Mouse (Mus musculus) stomach, adult 2 months (tissue): Measurements from ENCODE around the gene 9230102O04Rik. TPM values are rescaled to one million over a fixed set of nuclear protein-coding genes. Genes with fewer than 3 reads are reported as not detected.

Experiments used
- polyA plus RNA-seq: library from polyadenylated mRNA; depleted of rRNA; stranded (reverse); fragments of >200 nt; gene quantifications from 2 replicates; pipeline ENCODE4 v1.2.3, GENCODE M21; 2012; rRNA removed

9230102O04Rik gene
- not detected in 2 replicates for polyA plus RNA-seq

DNA sequence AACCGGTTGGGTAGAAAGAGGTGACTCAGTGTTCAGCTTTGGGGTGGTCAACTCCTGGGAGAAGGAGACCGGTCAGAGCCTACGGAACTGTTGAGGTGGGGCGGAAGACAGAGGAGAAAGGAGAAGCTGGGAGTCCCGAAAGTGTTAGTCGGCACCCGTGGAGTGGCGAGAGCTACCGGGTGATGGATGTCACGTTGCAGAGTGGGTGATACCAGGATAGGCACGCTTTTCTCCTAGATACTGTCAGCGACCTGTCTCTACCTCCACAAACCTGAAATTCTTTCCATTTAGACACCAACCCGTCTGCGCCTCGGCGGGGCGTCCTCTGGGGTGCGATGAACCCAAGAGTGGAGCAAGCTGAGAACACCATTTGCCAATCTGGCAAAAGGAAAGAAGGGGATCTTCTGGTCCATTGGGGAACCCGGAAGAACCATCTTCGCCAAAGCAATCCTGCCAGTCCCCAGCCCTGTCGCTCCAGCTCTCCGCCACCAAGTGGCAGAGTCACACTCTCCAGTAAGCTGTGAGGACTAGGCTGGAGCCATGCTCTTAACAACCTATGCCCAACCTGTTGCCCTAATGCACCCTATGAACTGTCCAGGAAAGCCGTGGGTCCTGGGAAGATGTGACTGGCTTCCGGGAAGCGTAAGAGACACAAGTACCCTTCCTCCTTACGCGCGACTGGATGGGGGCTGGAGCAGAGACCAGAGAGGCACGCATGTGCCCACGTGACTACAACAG lies at the start of gene 9230102O04Rik:
9230102O04Rik (minus strand) TSS at position 628 of the 738 bp plus-strand sequence.

GRCm38 (mm10) chr2:9889651-9890183 lies 377 bp upstream of the 9230102O04Rik start, which contains the start of gene Gata3:
Gata3 (minus strand) TSS chr2:9890034.

DNA sequence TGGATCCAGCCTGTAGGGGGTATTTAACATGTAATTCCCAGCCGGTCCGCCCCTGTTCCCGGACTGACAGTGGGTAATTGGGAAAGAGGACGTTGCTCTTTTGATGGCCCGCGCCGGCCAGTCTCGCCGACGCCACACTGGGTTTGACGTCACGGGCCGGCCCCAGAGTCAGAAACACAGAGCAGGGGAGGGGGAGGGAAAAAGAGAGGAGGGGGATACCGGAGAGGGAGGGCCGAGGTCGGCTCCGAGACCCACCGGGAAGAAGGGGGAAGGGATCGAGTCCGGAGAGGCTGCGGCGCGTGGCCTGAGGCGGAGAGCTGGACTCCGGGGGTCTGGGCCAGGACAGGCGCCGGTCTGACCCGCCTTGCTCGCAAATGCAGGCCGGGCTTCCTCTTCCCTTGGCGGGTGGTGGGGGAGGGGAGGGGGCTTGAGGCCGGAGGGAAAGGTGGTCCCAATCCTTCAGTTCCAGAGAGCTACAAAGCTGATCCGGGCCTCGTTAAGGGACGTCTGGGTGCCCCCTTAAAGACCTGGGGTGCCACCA lies 8.2 kb downstream of the 9230102O04Rik start, which contains the start of gene 4930412O13Rik:
4930412O13Rik (plus strand) TSS at position 202 of the 541 bp plus-strand sequence.

Other genes with a start within 250 kb of the 9230102O04Rik start
- not detected in 2 replicates for gene 4930412O13Rik, start 8.3 kb downstream of the 9230102O04Rik start, polyA plus RNA-seq
- gene Gata3, start 494 bp upstream of the 9230102O04Rik start, polyA plus RNA-seq, result 1.4 and 2.6 TPM in 2 replicates
- 1.9 and 4.0 TPM in 2 replicates for gene Taf3, start 159.1 kb upstream of the 9230102O04Rik start, polyA plus RNA-seq
- gene Atp5c1, start 191.0 kb upstream of the 9230102O04Rik start, polyA plus RNA-seq, result 133 and 139 TPM in 2 replicates
- 0.17 and 0.53 TPM in 2 replicates for gene Kin, start 191.1 kb upstream of the 9230102O04Rik start, polyA plus RNA-seq
- 1.1 and 1.5 TPM in 2 replicates for gene Itih2, start 241.9 kb upstream of the 9230102O04Rik start, polyA plus RNA-seq